Mouse (Mus musculus) yolk sac, embryonic 10.5 days (tissue): ENCODE measurements around the gene AV320801.
"Not testable (repeated sequence)": the region's sequence is repeated elsewhere in the genome, so short reads cannot be mapped to it uniquely, and the experiment has no call there.

Experiments
- DNase-seq: peaks from one replicate; pipeline ENCODE4 v3.0.0-alpha.2; 2017; ENCODE audit warnings: low spot score

AV320801 gene

GRCm38 (mm10) chrX:135494288-135494687 lies at the start of gene AV320801:
TSS of gene AV320801 (plus strand) at chrX:135494588.
- not testable (repeated sequence) for DNase-seq

GRCm38 (mm10) chrX:135464160-135464559 lies 30.2 kb upstream of the AV320801 start:
- not testable (repeated sequence) for DNase-seq

GRCm38 (mm10) chrX:135481902-135482301 lies 12.5 kb upstream of the AV320801 start:
- not testable (repeated sequence) for DNase-seq

- not testable (repeated sequence) for DNase-seq
Observed at GRCm38 (mm10) chrX:135483183-135483582, 11.2 kb upstream of the AV320801 start.
